Mouse (Mus musculus) A20 (cell line): ENCODE measurements around the gene Srr.

Experiments
- DNase-seq: peaks from one replicate; pipeline ENCODE4 v3.0.0-alpha.2; 2011; ENCODE audit warnings: low read depth, low spot score

The Srr gene

GRCm38 (mm10) chr11:74863471-74863870 is 62.3 kb downstream of the Srr start:
- no peak for DNase-seq

- no peak for DNase-seq
Measured at GRCm38 (mm10) chr11:74862129-74862528, 63.6 kb downstream of the Srr start.

- no peak for DNase-seq
Measured at GRCm38 (mm10) chr11:74857756-74858155, 68.0 kb downstream of the Srr start.
